ENCODE assay signal across 24 mouse cellular contexts in genomic region chr3:144614277-144614676, GRCm38 (mm10). TPM values are rescaled to one million over a fixed set of nuclear protein-coding genes. Genes with fewer than 3 reads are reported as not detected.
A peak's percentile ranks its signal among the peaks of the same experiment; 100 is the strongest.
DNase-seq lines count a peak whose midpoint lies in the region; ATAC-seq and TF ChIP-seq lines count a peak whose summit lies in the region.
"Had no signal": no experiment of that assay in that cellular context is flagged by ENCODE, and none has a peak within 500 bp of the region (broad histone marks: within the 10 kb centered on the region; RNA-seq: fewer than 3 reads in every experiment).

No protein-coding gene starts in this region.

- no peak for TF ChIP-seq EP300 in lung, postnatal 0 days (IDR thresholded peaks at IDR 0.05)
- no peak for TF ChIP-seq EP300 in stomach, postnatal 0 days (optimal IDR thresholded peaks at IDR 0.05)

- H3K4me2 ChIP-seq in kidney, embryonic 14.5 days (replicated peaks; ENCODE audit: low read depth, low read length), result 0 out of 2 replicates have a peak overlapping the region, but pooled peaks have one; percentile 8
- no peak overlapping the region for H3K4me2 ChIP-seq in kidney, postnatal 0 days (ENCODE audit: low read length)
- H3K4me2 ChIP-seq in lung, postnatal 0 days (replicated peaks; ENCODE audit: low read depth, low read length), result no peak overlapping the region
- no peak overlapping the region for H3K4me2 ChIP-seq in stomach, postnatal 0 days (replicated peaks; ENCODE audit: low read depth)
- H3K4me2 ChIP-seq: embryonic facial prominence, embryonic 12.5 days; embryonic facial prominence, embryonic 15.5 days; heart, embryonic 13.5 days had no signal

- H3K4me1 ChIP-seq in kidney, embryonic 14.5 days (ENCODE audit: control insufficient read depth, insufficient read depth, low read length), result peaks cover 16% of the 10 kb centered on the region; the same call in 1 of the 2 replicates
- H3K4me1 ChIP-seq in kidney, postnatal 0 days (replicated peaks; ENCODE audit: insufficient read depth, low read length), result 0 out of 2 replicates have a peak, but pooled peaks cover 21% of the 10 kb centered on the region
- H3K4me1 ChIP-seq in kidney, adult 2 months (ENCODE audit: control insufficient read depth, insufficient read depth, low read length), result no peaks in the 10 kb centered on the region
- no peaks in the 10 kb centered on the region for H3K4me1 ChIP-seq in lung, postnatal 0 days (ENCODE audit: insufficient read depth, low read depth, low read length)
- H3K4me1 ChIP-seq in stomach, postnatal 0 days (replicated peaks; ENCODE audit: control insufficient read depth, insufficient read depth), result no peaks in the 10 kb centered on the region

- 14% methylated on average over 6 of the region's 6 CpGs for WGBS in kidney, embryonic 14.5 days
- 17% methylated on average over 6 of the region's 6 CpGs for WGBS in kidney, postnatal 0 days
- 33% methylated on average over 6 of the region's 6 CpGs for WGBS in kidney, adult 2 months
- 43% methylated on average over 6 of the region's 6 CpGs for WGBS in lung, postnatal 0 days
- WGBS in stomach, postnatal 0 days, result 44% methylated on average over 6 of the region's 6 CpGs

- H3K36me3 ChIP-seq in kidney, embryonic 14.5 days (ENCODE audit: control insufficient read depth, insufficient read depth, low read length), result no peaks in the 10 kb centered on the region
- no peaks in the 10 kb centered on the region for H3K36me3 ChIP-seq in kidney, postnatal 0 days (ENCODE audit: insufficient read depth, low read length)
- no peaks in the 10 kb centered on the region for H3K36me3 ChIP-seq in kidney, adult 2 months (ENCODE audit: control insufficient read depth, insufficient read depth, low read length)
- no peaks in the 10 kb centered on the region for H3K36me3 ChIP-seq in lung, postnatal 0 days (ENCODE audit: insufficient read depth, low read length)
- no peaks in the 10 kb centered on the region for H3K36me3 ChIP-seq in stomach, postnatal 0 days (ENCODE audit: control insufficient read depth, insufficient read depth, low read length)
- H3K36me3 ChIP-seq: embryonic facial prominence, embryonic 12.5 days; embryonic facial prominence, embryonic 15.5 days; heart, embryonic 10.5 days; heart, embryonic 13.5 days had no signal

- DNase-seq in kidney, postnatal 14 days, result no peak
- DNase-seq in kidney, postnatal 0 days (ENCODE audit: low spot score), result no peak
- no peak for DNase-seq in kidney, adult 2 months
- DNase-seq in lung, postnatal 0 days (ENCODE audit: low spot score), result peak; percentile 40
- DNase-seq in lung, postnatal 36 days, result no peak
- no peak for DNase-seq in stomach, postnatal 0 days (ENCODE audit: low spot score)
- DNase-seq in ovary, postnatal 14 days (ENCODE audit: low spot score), result no peak
- DNase-seq: adrenal gland, adult 2 months; cerebellum, adult 11 months; cerebellum, adult 2 months; cerebellum, adult 9-11 months; cerebellum, postnatal 25 days; forebrain, postnatal 0 days; gastrocnemius, postnatal 25 days; heart, adult 2 months; heart, postnatal 14 days; heart, postnatal 4 days had no signal

- H3K27me3 ChIP-seq in kidney, embryonic 14.5 days (ENCODE audit: control insufficient read depth, insufficient read depth, low read length), result no peaks in the 10 kb centered on the region
- no peaks in the 10 kb centered on the region for H3K27me3 ChIP-seq in kidney, postnatal 0 days (ENCODE audit: insufficient read depth, low read length)
- H3K27me3 ChIP-seq in kidney, adult 2 months (replicated peaks; ENCODE audit: control insufficient read depth, insufficient read depth, low read length), result no peaks in the 10 kb centered on the region
- H3K27me3 ChIP-seq in lung, postnatal 0 days (replicated peaks; ENCODE audit: insufficient read depth, low read length), result no peaks in the 10 kb centered on the region
- no peaks in the 10 kb centered on the region for H3K27me3 ChIP-seq in stomach, postnatal 0 days (ENCODE audit: control insufficient read depth, insufficient read depth, low read length)
- H3K27me3 ChIP-seq: embryonic facial prominence, embryonic 12.5 days; embryonic facial prominence, embryonic 15.5 days; heart, embryonic 13.5 days had no signal

- TF ChIP-seq POLR2A in kidney, adult 2 months (IDR thresholded peaks at IDR 0.05; ENCODE audit: low read depth, low read length), result no peak

- TF ChIP-seq CTCF in kidney, postnatal 0 days (IDR thresholded peaks at IDR 0.05; ENCODE audit: low read depth), result no peak
- TF ChIP-seq CTCF in kidney, adult 2 months (conservative IDR thresholded peaks at IDR 0.05; ENCODE audit: insufficient read depth, insufficient read length, low read depth, low read length), result no peak
- TF ChIP-seq CTCF in lung, postnatal 0 days (IDR thresholded peaks at IDR 0.05), result no peak
- no peak for TF ChIP-seq CTCF in stomach, postnatal 0 days (IDR thresholded peaks at IDR 0.05; ENCODE audit: low read depth)

- peak overlapping the region; percentile 51; the same call in 1 of the 2 replicates for H3K27ac ChIP-seq in kidney, embryonic 14.5 days (ENCODE audit: low read depth, low read length)
- peak overlapping the region; percentile 54 for H3K27ac ChIP-seq in kidney, postnatal 0 days
- no peak overlapping the region for H3K27ac ChIP-seq in kidney, adult 2 months (ENCODE audit: insufficient read depth, low read depth, low read length)
- no peak overlapping the region for H3K27ac ChIP-seq in lung, postnatal 0 days (ENCODE audit: low read length)
- peak overlapping the region; percentile 24; the same call in 1 of the 2 replicates for H3K27ac ChIP-seq in stomach, postnatal 0 days (replicated peaks)
- H3K27ac ChIP-seq: embryonic facial prominence, embryonic 12.5 days; embryonic facial prominence, embryonic 15.5 days; heart, adult 2 months; heart, embryonic 10.5 days; heart, embryonic 13.5 days had no signal

- ATAC-seq in kidney, embryonic 14.5 days (ENCODE audit: low FRiP score, low TSS enrichment), result peak; percentile 63
- peak; percentile 61 for ATAC-seq in kidney, postnatal 0 days (replicated peaks; ENCODE audit: low FRiP score, low read depth)
- ATAC-seq in lung, postnatal 0 days, result peak; percentile 27; the same call in 1 of the 2 replicates
- ATAC-seq in stomach, postnatal 0 days (ENCODE audit: low FRiP score, low TSS enrichment), result no peak
- ATAC-seq: CD4-positive, CD25-positive, alpha-beta regulatory T cell, adult 4 months; forebrain, embryonic 14.5 days; forebrain, postnatal 0 days had no signal

- H3K4me3 ChIP-seq in kidney, embryonic 14.5 days (ENCODE audit: low read length), result no peak overlapping the region
- no peak overlapping the region for H3K4me3 ChIP-seq in kidney, postnatal 0 days (replicated peaks; ENCODE audit: low read depth, low read length)
- no peak overlapping the region for H3K4me3 ChIP-seq in kidney, adult 2 months (ENCODE audit: insufficient read depth, low read depth, low read length)
- H3K4me3 ChIP-seq in lung, postnatal 0 days (ENCODE audit: low read depth, low read length), result no peak overlapping the region
- H3K4me3 ChIP-seq in stomach, postnatal 0 days (ENCODE audit: low read depth, low read length), result no peak overlapping the region
- H3K4me3 ChIP-seq: embryonic facial prominence, embryonic 12.5 days; embryonic facial prominence, embryonic 15.5 days; heart, adult 2 months; heart, embryonic 10.5 days; heart, embryonic 13.5 days had no signal

- peaks cover 4% of the 10 kb centered on the region for H3K9me3 ChIP-seq in kidney, embryonic 14.5 days (ENCODE audit: control insufficient read depth, low read length)
- no peaks in the 10 kb centered on the region for H3K9me3 ChIP-seq in kidney, postnatal 0 days (replicated peaks; ENCODE audit: low read length)
- H3K9me3 ChIP-seq in lung, postnatal 0 days (ENCODE audit: low read length), result no peaks in the 10 kb centered on the region
- H3K9me3 ChIP-seq in stomach, postnatal 0 days (ENCODE audit: control insufficient read depth, low read length), result no peaks in the 10 kb centered on the region
- H3K9me3 ChIP-seq: embryonic facial prominence, embryonic 15.5 days had no signal

- H3K9ac ChIP-seq in kidney, embryonic 14.5 days (ENCODE audit: low read depth, low read length), result no peak overlapping the region
- no peak overlapping the region for H3K9ac ChIP-seq in kidney, postnatal 0 days (ENCODE audit: low read depth, low read length)
- no peak overlapping the region for H3K9ac ChIP-seq in lung, postnatal 0 days (replicated peaks; ENCODE audit: low read depth)
- no peak overlapping the region for H3K9ac ChIP-seq in stomach, postnatal 0 days (ENCODE audit: low read length)
- H3K9ac ChIP-seq: embryonic facial prominence, embryonic 12.5 days; embryonic facial prominence, embryonic 15.5 days; forebrain, postnatal 0 days; heart, embryonic 13.5 days had no signal

RNA-seq across cellular contexts. Expression of gene Selenof, which starts 44.2 kb away (rescaled TPM):
- 515 and 688 TPM in 2 replicates for polyA plus RNA-seq in kidney, embryonic 14.5 days (2014; fragmentation: Nextera tagmentation; extraction: Ambion mirVana)
- polyA plus RNA-seq in kidney, postnatal 0 days (2015; fragmentation: Nextera tagmentation; extraction: Ambion mirVana), result 840 and 861 TPM in 2 replicates
- 215 and 275 TPM in 2 replicates for polyA plus RNA-seq in kidney, adult 2 months (2012; rRNA removed)
- 837 and 926 TPM in 2 replicates for polyA plus RNA-seq in lung, postnatal 0 days (2015; fragmentation: Nextera tagmentation; extraction: Ambion mirVana)
- 546 and 560 TPM in 2 replicates for polyA plus RNA-seq in stomach, postnatal 0 days (2015; fragmentation: Nextera tagmentation; extraction: Ambion mirVana)

RNA-seq across cellular contexts. Expression of gene Hs2st1, which starts 44.3 kb away (rescaled TPM):
- 13.7 and 16.9 TPM in 2 replicates for polyA plus RNA-seq in kidney, embryonic 14.5 days (2014; fragmentation: Nextera tagmentation; extraction: Ambion mirVana)
- 9.7 and 10.4 TPM in 2 replicates for polyA plus RNA-seq in kidney, postnatal 0 days (2015; fragmentation: Nextera tagmentation; extraction: Ambion mirVana)
- polyA plus RNA-seq in kidney, adult 2 months (2012; rRNA removed), result 4.9 and 5.2 TPM in 2 replicates
- 25.1 and 29.3 TPM in 2 replicates for polyA plus RNA-seq in lung, postnatal 0 days (2015; fragmentation: Nextera tagmentation; extraction: Ambion mirVana)
- 5.1 and 5.8 TPM in 2 replicates for polyA plus RNA-seq in stomach, postnatal 0 days (2015; fragmentation: Nextera tagmentation; extraction: Ambion mirVana)

Comparison
In these comparisons a context has a peak if more than half of its experiments do, and no peak if none do; other contexts are left out.
1. H3K27ac ChIP-seq: peak in kidney, embryonic 14.5 days (single experiment), kidney, postnatal 0 days (single experiment) and stomach, postnatal 0 days (single experiment); none in kidney, adult 2 months (single experiment) and lung, postnatal 0 days (single experiment).